8 mouse cellular contexts compared by ENCODE assay signal in genomic region chr3:88914384-88914810, GRCm38 (mm10). TPM values are rescaled to one million over a fixed set of nuclear protein-coding genes. Genes with fewer than 3 reads are reported as not detected.
A peak's percentile ranks its signal among the peaks of the same experiment; 100 is the strongest.
DNase-seq lines count a peak whose midpoint lies in the region; ATAC-seq and TF ChIP-seq lines count a peak whose summit lies in the region.

No protein-coding gene starts in this region.

- intact Hi-C loops in left cerebral cortex, adult 2 months (cut with DNase I): no loop called here
- intact Hi-C loops in left cerebral cortex, postnatal 36 days (cut with DNase I): no loop called here

- H3K36me3 ChIP-seq in embryonic facial prominence, embryonic 14.5 days (ENCODE audit: control insufficient read depth, insufficient read depth, low read length): peaks cover 33% of the 10 kb centered on the region
- peaks cover 22% of the 10 kb centered on the region for H3K36me3 ChIP-seq in intestine, postnatal 0 days (ENCODE audit: control insufficient read depth, insufficient read depth)
- H3K36me3 ChIP-seq in neural tube, embryonic 12.5 days: peaks cover 30% of the 10 kb centered on the region

- peak overlapping the region; percentile 81 for H3K4me3 ChIP-seq in left cerebral cortex, adult 2 months
- peak overlapping the region; percentile 61 for H3K4me3 ChIP-seq in embryonic facial prominence, embryonic 14.5 days (ENCODE audit: low read depth, low read length)
- peak overlapping the region; percentile 71 for H3K4me3 ChIP-seq in intestine, postnatal 0 days (ENCODE audit: low read depth, low read length)
- H3K4me3 ChIP-seq in neural tube, embryonic 12.5 days: peak overlapping the region; percentile 59

- ATAC-seq in embryonic facial prominence, embryonic 14.5 days (ENCODE audit: low read depth): no peak
- ATAC-seq in intestine, postnatal 0 days: no peak
- ATAC-seq in neural tube, embryonic 12.5 days (ENCODE audit: low FRiP score, low read depth): no peak

- peak overlapping the region; percentile 94 for H3K27ac ChIP-seq in left cerebral cortex, adult 2 months
- peak overlapping the region; percentile 81 for H3K27ac ChIP-seq in embryonic facial prominence, embryonic 14.5 days (replicated peaks; ENCODE audit: low read depth, low read length)
- peak overlapping the region; percentile 76 for H3K27ac ChIP-seq in intestine, postnatal 0 days (ENCODE audit: low read depth, low read length)
- H3K27ac ChIP-seq in neural tube, embryonic 12.5 days: peak overlapping the region; percentile 47; the same call in 1 of the 2 replicates

- WGBS in embryonic facial prominence, embryonic 14.5 days: 34% methylated on average over 8 of the region's 8 CpGs
- WGBS in intestine, postnatal 0 days: 22% methylated on average over 8 of the region's 8 CpGs
- 34% methylated on average over 8 of the region's 8 CpGs for WGBS in neural tube, embryonic 12.5 days

- peaks cover 10% of the 10 kb centered on the region for H3K4me1 ChIP-seq in embryonic facial prominence, embryonic 14.5 days (ENCODE audit: control insufficient read depth, insufficient read depth, low read length)
- 0 out of 2 replicates have a peak, but pooled peaks cover 2% of the 10 kb centered on the region for H3K4me1 ChIP-seq in intestine, postnatal 0 days (replicated peaks; ENCODE audit: control insufficient read depth, insufficient read depth, low read length)
- H3K4me1 ChIP-seq in neural tube, embryonic 12.5 days: peaks cover 13% of the 10 kb centered on the region; the same call in 1 of the 2 replicates

- peak overlapping the region; percentile 73 for H3K4me2 ChIP-seq in embryonic facial prominence, embryonic 14.5 days (ENCODE audit: low read depth, low read length)
- peak overlapping the region; percentile 93 for H3K4me2 ChIP-seq in intestine, postnatal 0 days (replicated peaks; ENCODE audit: low read depth)
- H3K4me2 ChIP-seq in neural tube, embryonic 12.5 days (replicated peaks): peak overlapping the region; percentile 76

- DNase-seq in left cerebral cortex, adult 2 months (ENCODE audit: extremely low spot score in 1 of 2, low spot score in 2 of 2): no peak
- no peak for DNase-seq in left cerebral cortex, postnatal 36 days (ENCODE audit: low spot score in 2 of 2)
- no peak for DNase-seq in embryonic facial prominence, embryonic 14.5 days (ENCODE audit: low spot score)
- DNase-seq in layer of hippocampus, adult 18-20 months (ENCODE audit: low spot score in 2 of 2): no peak
- no peak for DNase-seq in left cerebral cortex, adult 8-10 months (ENCODE audit: low spot score in 2 of 2)
- DNase-seq in thymus, postnatal 0 days (ENCODE audit: low spot score): no peak

- H3K9ac ChIP-seq in embryonic facial prominence, embryonic 14.5 days (ENCODE audit: low read depth, low read length): peak overlapping the region; percentile 72
- peak overlapping the region; percentile 62 for H3K9ac ChIP-seq in intestine, postnatal 0 days (ENCODE audit: low read depth, low read length)
- H3K9ac ChIP-seq in neural tube, embryonic 12.5 days: peak overlapping the region; percentile 72

- H3K27me3 ChIP-seq in embryonic facial prominence, embryonic 14.5 days (replicated peaks; ENCODE audit: control insufficient read depth, insufficient read depth, low read length): no peaks in the 10 kb centered on the region
- no peaks in the 10 kb centered on the region for H3K27me3 ChIP-seq in intestine, postnatal 0 days (replicated peaks; ENCODE audit: control insufficient read depth, insufficient read depth, low read length)
- no peaks in the 10 kb centered on the region for H3K27me3 ChIP-seq in neural tube, embryonic 12.5 days (replicated peaks)

- H3K9me3 ChIP-seq in embryonic facial prominence, embryonic 14.5 days (ENCODE audit: control insufficient read depth, low read length): no peaks in the 10 kb centered on the region
- H3K9me3 ChIP-seq in intestine, postnatal 0 days (ENCODE audit: control insufficient read depth): no peaks in the 10 kb centered on the region
- no peaks in the 10 kb centered on the region for H3K9me3 ChIP-seq in neural tube, embryonic 12.5 days

- TF ChIP-seq CTCF in left cerebral cortex, adult 2 months (IDR thresholded peaks at IDR 0.05): no peak
- TF ChIP-seq CTCF in intestine, postnatal 0 days (IDR thresholded peaks at IDR 0.05; ENCODE audit: low read depth): no peak

RNA-seq across cellular contexts. Expression of gene Msto1, which starts 0.6 kb away (rescaled TPM):
- 10 to 100 TPM; 20.2 TPM for total RNA-seq in left cerebral cortex, adult 2 months (2021)
- 10 to 100 TPM; 19.8 to 23.0 TPM for total RNA-seq in left cerebral cortex, postnatal 36 days (2021)
- polyA plus RNA-seq in embryonic facial prominence, embryonic 14.5 days (2014; fragmentation: Nextera tagmentation; extraction: Ambion mirVana): 44.3 and 50.5 TPM in 2 replicates
- polyA plus RNA-seq in intestine, postnatal 0 days (2015; fragmentation: Nextera tagmentation; extraction: Ambion mirVana): 20.7 and 22.4 TPM in 2 replicates
- 43.3 and 45.5 TPM in 2 replicates for polyA plus RNA-seq in neural tube, embryonic 12.5 days (2016; fragmentation: Nextera tagmentation; extraction: Ambion mirVana)
- 10 to 100 TPM; 21.6 to 21.9 TPM for total RNA-seq in layer of hippocampus, adult 18-20 months (2021)
- 10 to 100 TPM; 21.4 to 25.6 (median 23.9) TPM for total RNA-seq in left cerebral cortex, adult 8-10 months (2022)
- polyA plus RNA-seq in thymus, postnatal 0 days (2015; fragmentation: Nextera tagmentation; extraction: Ambion mirVana): 37.8 and 39.4 TPM in 2 replicates

RNA-seq across cellular contexts. Expression of gene Ash1l, which starts 36.0 kb away (rescaled TPM):
- total RNA-seq in left cerebral cortex, adult 2 months (2021): 10 to 100 TPM; 96.1 to 96.9 TPM
- total RNA-seq in left cerebral cortex, postnatal 36 days (2021): 10 to 100 TPM; 81.3 to 95.4 TPM
- 19.8 and 21.4 TPM in 2 replicates for polyA plus RNA-seq in embryonic facial prominence, embryonic 14.5 days (2014; fragmentation: Nextera tagmentation; extraction: Ambion mirVana)
- polyA plus RNA-seq in intestine, postnatal 0 days (2015; fragmentation: Nextera tagmentation; extraction: Ambion mirVana): 7.4 and 9.0 TPM in 2 replicates
- 18.7 and 19.9 TPM in 2 replicates for polyA plus RNA-seq in neural tube, embryonic 12.5 days (2016; fragmentation: Nextera tagmentation; extraction: Ambion mirVana)
- 10 to 100 TPM; 85.4 to 89.7 TPM for total RNA-seq in layer of hippocampus, adult 18-20 months (2021)
- 100 to 1,000 TPM in 1 of 4 experiments, 10 to 100 TPM in 3; 85.3 to 102 (median 91.4) TPM for total RNA-seq in left cerebral cortex, adult 8-10 months (2022)
- 11.8 and 17.2 TPM in 2 replicates for polyA plus RNA-seq in thymus, postnatal 0 days (2015; fragmentation: Nextera tagmentation; extraction: Ambion mirVana)

RNA-seq across cellular contexts. Expression of gene Dap3, which starts 36.6 kb away (rescaled TPM):
- total RNA-seq in left cerebral cortex, adult 2 months (2021): 100 to 1,000 TPM in 1 of 2 experiments, 10 to 100 TPM in 1; 97.5 to 113 TPM
- total RNA-seq in left cerebral cortex, postnatal 36 days (2021): 100 to 1,000 TPM in 1 of 2 experiments, 10 to 100 TPM in 1; 97.8 to 107 TPM
- polyA plus RNA-seq in embryonic facial prominence, embryonic 14.5 days (2014; fragmentation: Nextera tagmentation; extraction: Ambion mirVana): 125 and 138 TPM in 2 replicates
- 91.5 and 95.9 TPM in 2 replicates for polyA plus RNA-seq in intestine, postnatal 0 days (2015; fragmentation: Nextera tagmentation; extraction: Ambion mirVana)
- polyA plus RNA-seq in neural tube, embryonic 12.5 days (2016; fragmentation: Nextera tagmentation; extraction: Ambion mirVana): 148 and 157 TPM in 2 replicates
- total RNA-seq in layer of hippocampus, adult 18-20 months (2021): 100 to 1,000 TPM; 111 to 118 TPM
- total RNA-seq in left cerebral cortex, adult 8-10 months (2022): 100 to 1,000 TPM in 2 of 4 experiments, 10 to 100 TPM in 2; 87.3 to 110 (median 103) TPM
- 242 and 244 TPM in 2 replicates for polyA plus RNA-seq in thymus, postnatal 0 days (2015; fragmentation: Nextera tagmentation; extraction: Ambion mirVana)
